Comparison of ENCODE assay signal across 18 mouse cellular contexts in genomic region chr8:77446294-77446693, GRCm38 (mm10).
A peak's percentile ranks its signal among the peaks of the same experiment; 100 is the strongest.
DNase-seq lines count a peak whose midpoint lies in the region; ATAC-seq and TF ChIP-seq lines count a peak whose summit lies in the region.
"Had no signal": no experiment of that assay in that cellular context is flagged by ENCODE, and none has a peak within 500 bp of the region (broad histone marks: within the 10 kb centered on the region; RNA-seq: fewer than 3 reads in every experiment).

No protein-coding gene starts in this region.

- WGBS in hindbrain, embryonic 16.5 days, result 75% methylated on average over 12 of the region's 12 CpGs
- WGBS in hindbrain, embryonic 12.5 days, result 87% methylated on average over 12 of the region's 12 CpGs
- WGBS in neural tube, embryonic 13.5 days, result 64% methylated on average over 12 of the region's 12 CpGs
- WGBS in midbrain, embryonic 16.5 days, result 70% methylated on average over 12 of the region's 12 CpGs

- H3K27me3 ChIP-seq in hindbrain, embryonic 16.5 days (replicated peaks; ENCODE audit: control insufficient read depth, insufficient read depth, low read length), result no peaks in the 10 kb centered on the region
- no peaks in the 10 kb centered on the region for H3K27me3 ChIP-seq in hindbrain, embryonic 12.5 days
- no peaks in the 10 kb centered on the region for H3K27me3 ChIP-seq in neural tube, embryonic 13.5 days
- no peaks in the 10 kb centered on the region for H3K27me3 ChIP-seq in midbrain, embryonic 16.5 days (ENCODE audit: control insufficient read depth, insufficient read depth, low read depth, low read length)
- H3K27me3 ChIP-seq: forebrain, embryonic 15.5 days had no signal

- no peaks in the 10 kb centered on the region for H3K4me1 ChIP-seq in hindbrain, embryonic 16.5 days (ENCODE audit: control insufficient read depth, insufficient read depth, low read depth, low read length)
- no peaks in the 10 kb centered on the region for H3K4me1 ChIP-seq in hindbrain, embryonic 12.5 days
- peaks cover 7% of the 10 kb centered on the region; the same call in 1 of the 2 replicates for H3K4me1 ChIP-seq in neural tube, embryonic 13.5 days (replicated peaks)
- H3K4me1 ChIP-seq in midbrain, embryonic 16.5 days (ENCODE audit: control insufficient read depth, insufficient read depth, low read length), result no peaks in the 10 kb centered on the region
- H3K4me1 ChIP-seq: forebrain, embryonic 15.5 days had no signal

- H3K4me2 ChIP-seq in hindbrain, embryonic 16.5 days (ENCODE audit: low read length), result no peak overlapping the region
- no peak overlapping the region for H3K4me2 ChIP-seq in hindbrain, embryonic 12.5 days (replicated peaks)
- 0 out of 2 replicates have a peak overlapping the region, but pooled peaks have one; percentile 5 for H3K4me2 ChIP-seq in neural tube, embryonic 13.5 days
- no peak overlapping the region for H3K4me2 ChIP-seq in midbrain, embryonic 16.5 days (ENCODE audit: low read length)
- H3K4me2 ChIP-seq: forebrain, embryonic 15.5 days; heart, embryonic 11.5 days had no signal

- no peak for TF ChIP-seq CTCF in gastrocnemius, adult 2 months (IDR thresholded peaks at IDR 0.05)

- no peak overlapping the region for H3K4me3 ChIP-seq in gastrocnemius, adult 2 months
- H3K4me3 ChIP-seq in hindbrain, embryonic 16.5 days (ENCODE audit: low read length), result no peak overlapping the region
- no peak overlapping the region for H3K4me3 ChIP-seq in hindbrain, embryonic 12.5 days
- no peak overlapping the region for H3K4me3 ChIP-seq in neural tube, embryonic 13.5 days
- H3K4me3 ChIP-seq in midbrain, embryonic 16.5 days (ENCODE audit: low read depth, low read length), result no peak overlapping the region
- H3K4me3 ChIP-seq: forebrain, embryonic 15.5 days had no signal

- peak overlapping the region; percentile 25; the same call in 1 of the 2 replicates for H3K27ac ChIP-seq in gastrocnemius, adult 2 months
- H3K27ac ChIP-seq in hindbrain, embryonic 16.5 days (ENCODE audit: low read depth, low read length), result no peak overlapping the region
- H3K27ac ChIP-seq in hindbrain, embryonic 12.5 days, result no peak overlapping the region
- no peak overlapping the region for H3K27ac ChIP-seq in neural tube, embryonic 13.5 days (replicated peaks)
- no peak overlapping the region for H3K27ac ChIP-seq in midbrain, embryonic 16.5 days (ENCODE audit: low read length)
- H3K27ac ChIP-seq: forebrain, embryonic 15.5 days had no signal

- no peaks in the 10 kb centered on the region for H3K36me3 ChIP-seq in hindbrain, embryonic 16.5 days (ENCODE audit: control insufficient read depth, insufficient read depth, low read length)
- peaks cover 7% of the 10 kb centered on the region; the same call in 1 of the 2 replicates for H3K36me3 ChIP-seq in hindbrain, embryonic 12.5 days
- peaks cover 14% of the 10 kb centered on the region for H3K36me3 ChIP-seq in neural tube, embryonic 13.5 days
- no peaks in the 10 kb centered on the region for H3K36me3 ChIP-seq in midbrain, embryonic 16.5 days (ENCODE audit: control insufficient read depth, insufficient read depth, low read length)
- H3K36me3 ChIP-seq: forebrain, embryonic 15.5 days had no signal

- no peak overlapping the region for H3K9ac ChIP-seq in hindbrain, embryonic 16.5 days (ENCODE audit: low read depth, low read length)
- no peak overlapping the region for H3K9ac ChIP-seq in hindbrain, embryonic 12.5 days
- H3K9ac ChIP-seq in neural tube, embryonic 13.5 days, result no peak overlapping the region
- no peak overlapping the region for H3K9ac ChIP-seq in midbrain, embryonic 16.5 days (ENCODE audit: low read depth, low read length)
- H3K9ac ChIP-seq: forebrain, embryonic 15.5 days had no signal

- DNase-seq in gastrocnemius, adult 2 months, result no peak
- DNase-seq in gastrocnemius, adult 18-20 months (ENCODE audit: low spot score), result no peak
- no peak for DNase-seq in neural tube, embryonic 10.5 days (ENCODE audit: extremely low spot score, low spot score)
- no peak for DNase-seq in right cerebral cortex, postnatal 25 days
- DNase-seq: adrenal gland, adult 8-10 months; adrenal gland, postnatal 25 days; cerebellum, adult 18-20 months; cerebellum, adult 9-10 months; cerebellum, postnatal 14 days; gastrocnemius, postnatal 14 days; heart, adult 11 months had no signal

- intact Hi-C loops in gastrocnemius, adult 2 months (cut with DNase I), result no loop called here

- peaks cover 4% of the 10 kb centered on the region for H3K9me3 ChIP-seq in hindbrain, embryonic 16.5 days (ENCODE audit: control insufficient read depth, low read length)
- H3K9me3 ChIP-seq in hindbrain, embryonic 12.5 days (replicated peaks), result peaks cover 24% of the 10 kb centered on the region
- peaks cover 24% of the 10 kb centered on the region for H3K9me3 ChIP-seq in neural tube, embryonic 13.5 days
- H3K9me3 ChIP-seq in midbrain, embryonic 16.5 days (replicated peaks; ENCODE audit: control insufficient read depth, low read length, poor library complexity, severe bottlenecking), result peaks cover 10% of the 10 kb centered on the region
- H3K9me3 ChIP-seq: forebrain, embryonic 15.5 days had no signal

- 0 out of 2 replicates have a peak, but pooled peaks have one; percentile 40 for ATAC-seq in hindbrain, embryonic 16.5 days
- no peak for ATAC-seq in hindbrain, embryonic 12.5 days (ENCODE audit: low FRiP score)
- ATAC-seq in neural tube, embryonic 13.5 days (ENCODE audit: low read depth), result peak; percentile 84; the same call in 1 of the 2 replicates
- no peak for ATAC-seq in midbrain, embryonic 16.5 days
- ATAC-seq: activated CD4-positive, CD25-positive, alpha-beta regulatory T cell, adult 4 months; forebrain, embryonic 15.5 days had no signal

Comparison
In these comparisons a context has a peak if more than half of its experiments do, and no peak if none do; other contexts are left out.
1. ATAC-seq: peak in hindbrain, embryonic 16.5 days (single experiment) and neural tube, embryonic 13.5 days (single experiment); none in hindbrain, embryonic 12.5 days (single experiment) and midbrain, embryonic 16.5 days (single experiment).